Mouse (Mus musculus) heart, embryonic 10.5 days (tissue): Measurements from ENCODE around the gene Rnpepl1. TPM values are rescaled to one million over a fixed set of nuclear protein-coding genes. Genes with fewer than 3 reads are reported as not detected.

Experiments used
- DNase-seq: peaks from one replicate; pipeline ENCODE4 v3.0.0-alpha.2; 2017; ENCODE audit warnings: low spot score
- H3K27ac ChIP-seq: fragments of 300-500 bp; sonication (generic); 2 replicates; pipeline ENCODE4 v1.5.1; 2016; ENCODE audit warnings: mild to moderate bottlenecking
- H3K27me3 ChIP-seq: fragments of 300-500 bp; sonication (generic); 2 replicates; pipeline ENCODE4 v1.6.1; 2016; ENCODE audit warnings: mild to moderate bottlenecking; ENCODE audit not compliant: poor library complexity, insufficient read depth, severe bottlenecking
- H3K36me3 ChIP-seq: fragments of 300-500 bp; sonication (generic); 2 replicates; pipeline ENCODE4 v1.6.1; 2016; ENCODE audit warnings: mild to moderate bottlenecking, moderate library complexity
- H3K4me1 ChIP-seq: fragments of 300-500 bp; sonication (generic); 2 replicates; pipeline ENCODE4 v1.6.1; 2016; ENCODE audit warnings: mild to moderate bottlenecking
- H3K4me3 ChIP-seq: fragments of 300-500 bp; sonication (generic); 2 replicates; pipeline ENCODE4 v1.5.1; 2016; ENCODE audit warnings: mild to moderate bottlenecking, moderate library complexity
- H3K9me3 ChIP-seq: fragments of 300-500 bp; sonication (generic); 2 replicates; pipeline ENCODE4 v1.6.1; 2016; ENCODE audit warnings: mild to moderate bottlenecking, moderate library complexity
- WGBS: fragments of 180-500 bp; shearing (Covaris S2); methylation state at CpG from one replicate; pipeline ENCODE4 v1.1.7; 2016; 5-methylcytosine and 5-hydroxymethylcytosine counted together
- polyA plus RNA-seq: library from polyadenylated mRNA; unstranded; fragments of >200 nt; fragmentation: Nextera tagmentation; extraction: Ambion mirVana; gene quantifications from 2 replicates; pipeline ENCODE4 v1.2.1, GENCODE M21; 2016

Rnpepl1 gene
- polyA plus RNA-seq, 1 experiment from 2014 or later: 25.9 TPM

GRCm38 (mm10) chr1:92881982-92882381 is 28.6 kb upstream of the Rnpepl1 start:
- Histone ChIP-seq H3K36me3 (no peaks in the 10 kb centered on the region), H3K27me3 (peaks cover 79% of the 10 kb centered on the region), H3K4me1 (peaks cover 14% of the 10 kb centered on the region; the same call in 1 of the 2 replicates), H3K4me3 (no peak overlapping the region), H3K27ac (no peak overlapping the region), H3K9me3 (no peaks in the 10 kb centered on the region)
- DNase-seq: no peak
- 84% methylated on average over 6 of the region's 6 CpGs for WGBS

DNA sequence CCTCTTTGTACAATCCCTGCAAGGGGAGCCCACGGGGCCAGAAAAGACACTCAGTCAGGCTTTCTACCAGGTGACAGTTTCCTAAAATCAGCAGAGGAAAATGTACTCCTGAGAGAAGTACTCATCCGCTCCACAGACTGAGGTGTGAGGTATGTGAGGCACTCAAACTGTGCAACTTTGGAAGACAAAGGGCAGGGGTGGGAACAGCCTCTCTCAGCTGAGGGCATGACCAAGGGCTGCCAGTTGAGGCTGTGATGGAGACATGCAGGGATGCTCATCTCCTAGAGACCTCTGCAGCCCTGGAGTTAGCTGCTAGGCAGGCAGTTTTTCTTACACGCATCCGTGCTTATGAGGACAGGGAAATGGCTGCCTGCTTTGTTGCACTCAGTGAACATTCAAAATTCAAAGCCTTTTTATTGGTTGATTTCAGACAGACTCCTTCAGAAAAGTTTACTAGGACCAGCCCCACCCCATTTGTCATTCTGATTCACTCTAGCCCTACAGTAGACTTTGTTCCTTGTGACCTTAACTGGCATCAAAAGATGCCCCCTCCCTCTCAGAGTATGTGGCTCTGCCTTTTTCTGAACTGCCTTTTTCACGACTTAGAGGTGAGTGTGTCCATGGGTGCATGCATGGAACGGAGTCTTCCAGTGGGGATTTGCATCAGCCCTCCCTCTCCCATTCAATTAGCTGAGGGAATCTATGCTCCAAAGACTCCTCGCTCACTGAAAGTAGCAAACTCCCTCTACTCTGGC is 21.5 kb upstream of the Rnpepl1 start:
- Histone ChIP-seq H3K27ac (no peak overlapping the region), H3K36me3 (no peaks in the 10 kb centered on the region), H3K27me3 (peaks cover 42% of the 10 kb centered on the region), H3K9me3 (no peaks in the 10 kb centered on the region), H3K4me3 (no peak overlapping the region), H3K4me1 (no peaks in the 10 kb centered on the region)
- no peak for DNase-seq
- WGBS: 78% methylated on average over 7 of the region's 7 CpGs

DNA sequence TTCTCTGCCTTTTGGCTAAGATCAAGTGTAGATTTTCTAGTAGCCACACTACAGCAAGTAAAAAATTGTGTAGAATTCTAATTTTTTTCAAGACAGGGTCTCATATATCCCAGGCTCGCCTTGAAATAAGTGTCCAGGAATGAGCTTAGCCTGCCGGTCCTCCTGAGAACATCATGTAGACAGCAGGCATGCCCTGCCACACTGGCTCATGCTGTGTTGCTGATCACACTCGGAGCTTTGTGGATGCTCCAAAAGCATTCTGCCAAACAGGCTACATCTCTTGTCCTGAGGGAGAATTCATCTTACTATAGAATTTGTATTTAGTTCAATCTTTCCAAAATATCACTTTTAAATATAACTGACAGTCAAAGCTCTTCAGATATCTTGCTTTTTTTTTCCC is 17.8 kb upstream of the Rnpepl1 start:
- WGBS: 67% methylated on average over 3 of the region's 3 CpGs
- H3K36me3 ChIP-seq: no peaks in the 10 kb centered on the region
- no peaks in the 10 kb centered on the region for H3K9me3 ChIP-seq
- no peak overlapping the region for H3K4me3 ChIP-seq
- no peak overlapping the region for H3K27ac ChIP-seq
- no peak for DNase-seq
- H3K27me3 ChIP-seq: peaks cover 34% of the 10 kb centered on the region
- H3K4me1 ChIP-seq: no peaks in the 10 kb centered on the region

DNA sequence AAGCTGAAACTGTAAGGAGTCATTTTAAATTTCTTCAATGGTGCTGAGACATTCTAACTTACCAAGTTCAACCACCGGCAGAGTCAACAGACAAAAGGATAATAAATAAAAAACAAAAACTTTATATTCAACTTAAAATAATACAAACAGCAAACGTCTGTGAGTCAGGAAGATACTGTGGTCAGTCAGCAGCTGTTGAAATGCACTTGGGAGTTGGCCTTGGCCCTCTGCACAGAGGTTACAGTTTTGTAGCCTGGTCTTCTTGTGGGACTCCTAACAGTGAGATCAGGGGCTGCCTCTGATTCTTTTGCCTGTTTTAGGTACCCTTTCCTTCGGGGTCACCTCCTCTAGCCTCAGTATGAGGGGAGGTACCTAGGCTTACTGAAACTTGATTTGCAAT is 16.7 kb upstream of the Rnpepl1 start:
- no peaks in the 10 kb centered on the region for H3K36me3 ChIP-seq
- H3K4me1 ChIP-seq: no peaks in the 10 kb centered on the region
- H3K27me3 ChIP-seq: peaks cover 33% of the 10 kb centered on the region
- H3K9me3 ChIP-seq: no peaks in the 10 kb centered on the region
- H3K27ac ChIP-seq: no peak overlapping the region
- 66% methylated on average over 3 of the region's 3 CpGs for WGBS
- no peak overlapping the region for H3K4me3 ChIP-seq
- no peak for DNase-seq

GRCm38 (mm10) chr1:92895089-92895488 is 15.5 kb upstream of the Rnpepl1 start:
- no peak overlapping the region for H3K4me3 ChIP-seq
- peaks cover 34% of the 10 kb centered on the region for H3K27me3 ChIP-seq
- DNase-seq: peak; percentile 89
- H3K9me3 ChIP-seq: no peaks in the 10 kb centered on the region
- WGBS: 7% methylated on average over 3 of the region's 3 CpGs
- H3K36me3 ChIP-seq: no peaks in the 10 kb centered on the region
- no peaks in the 10 kb centered on the region; the same call in 1 of the 2 replicates for H3K4me1 ChIP-seq
- no peak overlapping the region for H3K27ac ChIP-seq

DNA sequence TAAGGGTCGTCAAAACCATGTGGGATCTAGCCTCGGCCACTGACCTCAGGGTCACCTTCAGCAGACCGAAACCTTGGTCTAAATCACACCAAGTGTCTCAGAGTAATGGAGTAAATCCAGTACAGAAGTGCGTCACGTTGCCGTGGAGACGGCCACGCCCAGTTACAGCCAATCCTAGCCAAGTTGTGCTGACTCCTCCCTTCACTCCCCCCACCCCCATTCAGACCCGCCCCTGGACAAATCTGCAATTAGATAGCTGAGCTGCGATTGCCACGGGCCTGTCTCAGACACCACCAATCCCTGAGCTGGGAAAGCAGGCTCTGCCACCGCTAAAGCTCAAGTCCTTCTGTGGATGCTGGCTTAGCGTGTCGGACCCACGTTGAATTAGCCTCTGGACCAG is 7.8 kb upstream of the Rnpepl1 start, which contains the start of gene Ankmy1:
Gene Ankmy1, minus strand, starts transcription at position 121 of the 400 bp plus-strand sequence.
- Histone ChIP-seq H3K9me3 (no peaks in the 10 kb centered on the region), H3K4me1 (peaks cover 17% of the 10 kb centered on the region), H3K36me3 (no peaks in the 10 kb centered on the region), H3K27ac (no peak within 1 kb of the TSS), H3K4me3 (peak within 1 kb of the TSS; percentile 46), H3K27me3 (peaks cover 37% of the 10 kb centered on the region)
- DNase-seq: peak; percentile 87
- WGBS: 2% methylated on average over 15 of the region's 15 CpGs

DNA sequence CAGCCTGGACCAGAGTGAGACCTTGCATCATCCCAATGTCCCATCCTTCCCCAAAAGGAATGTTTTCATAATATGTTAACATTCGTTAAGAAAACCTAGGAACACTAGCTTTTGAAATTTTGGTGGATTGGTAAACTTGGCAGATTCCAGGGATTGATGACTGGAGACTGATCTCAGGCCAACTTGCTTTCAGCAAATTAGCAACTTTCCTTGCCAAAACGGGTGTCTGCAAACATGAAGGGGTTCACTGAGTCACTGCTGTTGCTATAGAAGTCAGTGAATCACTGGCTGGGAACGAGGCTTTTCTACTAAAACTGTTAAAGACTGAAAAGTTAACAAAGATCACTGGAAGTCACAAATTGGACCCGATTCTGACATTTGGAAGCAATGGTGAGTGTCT is 7.0 kb upstream of the Rnpepl1 start:
- Histone ChIP-seq H3K4me1 (peaks cover 21% of the 10 kb centered on the region), H3K27me3 (peaks cover 41% of the 10 kb centered on the region), H3K36me3 (no peaks in the 10 kb centered on the region), H3K27ac (no peak overlapping the region), H3K4me3 (no peak overlapping the region), H3K9me3 (no peaks in the 10 kb centered on the region)
- DNase-seq: no peak
- WGBS: 68% methylated on average over 4 of the region's 4 CpGs

DNA sequence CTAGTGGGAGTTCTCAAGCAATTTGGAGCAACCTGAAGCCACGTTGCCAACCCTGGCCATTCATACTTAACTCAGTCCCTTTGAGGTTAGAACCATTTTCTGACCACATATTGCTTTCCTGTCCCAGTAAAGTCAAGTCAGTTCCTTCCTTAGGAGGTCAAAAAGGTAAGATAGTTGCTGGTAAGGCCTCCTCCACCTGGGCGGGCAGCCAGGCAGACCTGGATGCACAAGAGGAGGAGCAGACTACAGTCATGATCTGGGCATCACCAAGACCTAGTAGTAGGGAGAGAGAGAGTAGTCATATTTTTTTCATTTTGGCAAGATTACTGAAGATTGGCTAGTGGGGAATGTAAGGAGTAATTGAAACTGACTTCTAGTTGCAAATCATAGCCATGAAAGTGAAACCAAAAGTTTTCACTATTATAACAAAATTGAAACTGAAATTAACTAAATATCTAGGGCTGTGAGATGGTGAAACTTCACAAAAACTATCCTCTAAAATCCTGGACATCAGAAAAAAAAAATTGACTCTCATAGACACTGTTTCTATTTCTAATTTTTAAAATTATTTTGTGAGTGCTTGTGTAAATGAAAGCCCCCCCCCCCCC is 4.8 kb upstream of the Rnpepl1 start:
- 85% methylated on average over 2 of the region's 2 CpGs for WGBS

GRCm38 (mm10) chr1:92906779-92907631 is 3.6 kb upstream of the Rnpepl1 start, which contains the start of gene Dusp28:
Dusp28 (plus strand) TSS chr1:92906981.
- H3K4me1 ChIP-seq: peaks cover 38% of the 10 kb centered on the region
- peak within 1 kb of the TSS; percentile 77 for H3K4me3 ChIP-seq
- H3K36me3 ChIP-seq: no peaks in the 10 kb centered on the region
- peak; percentile 97 for DNase-seq
- under 1% methylated on average over 81 of the region's 81 CpGs for WGBS
- H3K9me3 ChIP-seq: no peaks in the 10 kb centered on the region
- peaks cover 20% of the 10 kb centered on the region for H3K27me3 ChIP-seq
- peak within 1 kb of the TSS; percentile 89 for H3K27ac ChIP-seq

More for the DNA sequence above, 4.8 kb upstream of the Rnpepl1 start:
- Histone ChIP-seq H3K9me3 (no peaks in the 10 kb centered on the region), H3K27me3 (peaks cover 32% of the 10 kb centered on the region), H3K36me3 (no peaks in the 10 kb centered on the region), H3K4me3 (no peak overlapping the region), H3K27ac (no peak overlapping the region), H3K4me1 (peaks cover 29% of the 10 kb centered on the region)
- DNase-seq: no peak

DNA sequence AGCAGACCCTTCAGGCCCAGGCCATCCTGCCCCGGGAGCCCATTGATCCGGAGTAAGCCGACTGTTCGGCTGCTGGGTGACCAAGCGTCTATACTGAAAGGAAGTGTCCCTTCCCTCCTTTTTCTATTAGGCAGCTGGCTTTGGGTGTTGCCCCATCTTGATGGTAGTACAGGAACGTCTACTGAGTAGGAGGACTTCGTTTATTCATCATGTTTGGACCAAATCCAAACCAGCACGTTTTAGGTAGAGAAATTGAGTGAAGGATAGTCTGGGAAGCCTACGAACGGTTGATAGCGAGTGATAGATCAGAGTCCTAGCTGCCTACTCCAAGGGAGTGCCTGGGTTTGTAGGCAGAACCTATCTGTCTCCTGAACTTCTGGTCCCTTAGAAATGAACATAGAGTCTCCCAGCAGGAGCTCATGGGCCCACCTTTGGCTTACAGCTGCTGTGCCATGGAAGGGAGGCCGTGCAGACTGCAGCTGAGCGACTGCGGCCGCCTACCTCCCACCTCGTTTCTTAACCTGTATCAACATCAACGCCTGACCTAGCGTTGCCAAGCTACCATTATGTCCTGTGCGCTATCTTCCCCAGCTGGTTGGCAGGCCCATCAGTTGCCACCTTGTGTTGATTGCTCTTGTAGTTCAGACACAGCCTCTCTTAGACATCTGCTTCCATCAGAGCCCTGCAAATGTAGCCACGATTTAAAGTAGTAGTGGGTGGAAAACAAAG is 2.8 kb upstream of the Rnpepl1 start:
- Histone ChIP-seq H3K27me3 (peaks cover 18% of the 10 kb centered on the region; the same call in 1 of the 2 replicates), H3K4me1 (peaks cover 41% of the 10 kb centered on the region), H3K36me3 (no peaks in the 10 kb centered on the region), H3K27ac (peak overlapping the region; percentile 89), H3K9me3 (no peaks in the 10 kb centered on the region), H3K4me3 (peak overlapping the region; percentile 77)
- DNase-seq: no peak
- WGBS: 44% methylated on average over 20 of the region's 20 CpGs

- Histone ChIP-seq H3K36me3 (no peaks in the 10 kb centered on the region; the same call in 1 of the 2 replicates), H3K9me3 (no peaks in the 10 kb centered on the region)
- 95% methylated on average over 3 of the region's 3 CpGs for WGBS
These were observed 1.9 kb upstream of the Rnpepl1 start for GRCm38 (mm10) chr1:92908664-92909063.

DNA sequence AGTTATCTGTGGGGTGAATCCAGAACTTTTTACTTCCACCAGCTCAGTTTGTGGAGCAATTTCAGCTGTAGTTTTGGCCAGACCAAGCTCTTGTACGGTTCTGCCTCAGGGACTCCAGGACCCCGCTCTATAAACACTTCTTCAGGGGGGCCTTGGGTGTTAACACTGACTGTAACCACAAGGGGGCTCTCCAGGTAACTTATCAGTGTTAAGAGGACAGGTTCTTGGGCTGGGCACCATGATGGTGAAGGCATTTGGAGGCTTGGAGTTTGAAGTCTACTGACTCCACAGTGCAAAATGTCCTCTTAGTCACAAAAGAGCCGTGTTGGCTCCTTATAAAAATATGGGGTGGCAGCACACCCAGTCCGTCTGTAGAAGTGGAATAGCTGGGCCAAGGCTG is 1.5 kb upstream of the Rnpepl1 start:
- no peak overlapping the region for H3K27ac ChIP-seq
- no peaks in the 10 kb centered on the region for H3K9me3 ChIP-seq
- no peak for DNase-seq
- H3K4me1 ChIP-seq: peaks cover 38% of the 10 kb centered on the region
- peaks cover 18% of the 10 kb centered on the region; the same call in 1 of the 2 replicates for H3K27me3 ChIP-seq
- peaks cover 3% of the 10 kb centered on the region; the same call in 1 of the 2 replicates for H3K36me3 ChIP-seq
- 74% methylated on average over 4 of the region's 4 CpGs for WGBS
- no peak overlapping the region for H3K4me3 ChIP-seq

More at GRCm38 (mm10) chr1:92908664-92909063, 1.9 kb upstream of the Rnpepl1 start:
- Histone ChIP-seq H3K4me3 (no peak overlapping the region), H3K27ac (no peak overlapping the region), H3K4me1 (peaks cover 38% of the 10 kb centered on the region), H3K27me3 (peaks cover 18% of the 10 kb centered on the region; the same call in 1 of the 2 replicates)
- DNase-seq: no peak
